Mouse (Mus musculus) large intestine, adult 2 months (tissue): ENCODE measurements around the gene Cd47. TPM values are rescaled to one million over a fixed set of nuclear protein-coding genes. Genes with fewer than 3 reads are reported as not detected.

Source experiments
- DNase-seq: peaks from one replicate; pipeline ENCODE4 v3.0.0-alpha.2; 2012; ENCODE audit warnings: low read depth, low spot score
- whole genome bisulfite sequencing: fragments of 180-500 bp; shearing (Covaris S2); methylation state at CpG from one replicate; pipeline ENCODE4 v1.1.7; 2018; 5-methylcytosine and 5-hydroxymethylcytosine counted together
- polyA plus RNA-seq: library from polyadenylated mRNA; depleted of rRNA; stranded (reverse); fragments of >200 nt; gene quantifications from 2 replicates; pipeline ENCODE4 v1.2.3, GENCODE M21; 2012

The Cd47 gene
- polyA plus RNA-seq, 1 experiment, result 57.3 TPM

GRCm38 (mm10) chr16:49857504-49858160 lies 57.3 kb downstream of the Cd47 start:
- 14% methylated on average over 8 of the region's 8 CpGs for WGBS

GRCm38 (mm10) chr16:49858161-49858906 lies 58.0 kb downstream of the Cd47 start:
- DNase-seq, result no peak
- 7% methylated on average over 9 of the region's 9 CpGs for WGBS

More at GRCm38 (mm10) chr16:49857504-49858160, 57.3 kb downstream of the Cd47 start:
- no peak for DNase-seq

- peak; percentile 52 for DNase-seq
- WGBS, result 53% methylated on average over 4 of the region's 4 CpGs
Observed at GRCm38 (mm10) chr16:49858907-49859853, 58.8 kb downstream of the Cd47 start.

- DNase-seq, result no peak
- 88% methylated on average over 1 of the region's 1 CpGs for WGBS
Observed at GRCm38 (mm10) chr16:49861986-49862385, 61.7 kb downstream of the Cd47 start.

- DNase-seq, result no peak
- WGBS, result 40% methylated on average over 2 of the region's 2 CpGs
Observed at GRCm38 (mm10) chr16:49866617-49867016, 66.3 kb downstream of the Cd47 start.

GRCm38 (mm10) chr16:49868278-49868677 lies 67.9 kb downstream of the Cd47 start:
- WGBS, result 97% methylated on average over 1 of the region's 1 CpGs
- DNase-seq, result no peak

GRCm38 (mm10) chr16:49873918-49874317 lies 73.6 kb downstream of the Cd47 start:
- 49% methylated on average over 2 of the region's 2 CpGs for WGBS
- no peak for DNase-seq

- 31% methylated on average over 1 of the region's 1 CpGs for WGBS
- no peak for DNase-seq
Observed at GRCm38 (mm10) chr16:49874546-49874945, 74.2 kb downstream of the Cd47 start.

GRCm38 (mm10) chr16:49876291-49877030 lies 76.1 kb downstream of the Cd47 start:
- 74% methylated on average over 9 of the region's 9 CpGs for WGBS
- no peak for DNase-seq

GRCm38 (mm10) chr16:49877243-49877642 lies 76.9 kb downstream of the Cd47 start:
- DNase-seq, result no peak
- 91% methylated on average over 9 of the region's 9 CpGs for WGBS

GRCm38 (mm10) chr16:49878051-49878450 lies 77.7 kb downstream of the Cd47 start:
- 86% methylated on average over 2 of the region's 2 CpGs for WGBS
- DNase-seq, result no peak

GRCm38 (mm10) chr16:49886403-49887066 lies 86.2 kb downstream of the Cd47 start:
- WGBS, result 93% methylated on average over 9 of the region's 9 CpGs
- no peak for DNase-seq

- WGBS, result 63% methylated on average over 3 of the region's 3 CpGs
- no peak for DNase-seq
Observed at GRCm38 (mm10) chr16:49887290-49887689, 87.0 kb downstream of the Cd47 start.

- DNase-seq, result no peak
- 68% methylated on average over 9 of the region's 9 CpGs for WGBS
Observed at GRCm38 (mm10) chr16:49887811-49888564, 87.7 kb downstream of the Cd47 start.

- DNase-seq, result no peak
- 75% methylated on average over 2 of the region's 2 CpGs for WGBS
Observed at GRCm38 (mm10) chr16:49889031-49889655, 88.8 kb downstream of the Cd47 start.

- WGBS, result 62% methylated on average over 3 of the region's 3 CpGs
- DNase-seq, result no peak
Observed at GRCm38 (mm10) chr16:49892252-49892651, 91.9 kb downstream of the Cd47 start.

- WGBS, result 77% methylated on average over 2 of the region's 2 CpGs
- no peak for DNase-seq
Observed at GRCm38 (mm10) chr16:49892945-49893344, 92.6 kb downstream of the Cd47 start.

- DNase-seq, result no peak
- 56% methylated on average over 4 of the region's 4 CpGs for WGBS
Observed at GRCm38 (mm10) chr16:49894624-49895023, 94.3 kb downstream of the Cd47 start.
